Mouse (Mus musculus): ENCODE measurements around the gene Plagl2. TPM values are rescaled to one million over a fixed set of nuclear protein-coding genes. Genes with fewer than 3 reads are reported as not detected.

The Plagl2 gene
- total and polyA plus RNA-seq, 3 experiments, result 8.1 to 52.7 (median 18.0) TPM

GRCm38 (mm10) chr2:153237193-153237592, 4.0 kb downstream of the Plagl2 start:
- DNase-seq (ENCODE audit: extremely low read depth), result no peak
- H3K4me3 ChIP-seq (replicated peaks in 1 of 3; ENCODE audit: low read depth in 2 of 3, low read length in 2 of 3, poor library complexity in 1 of 3), result peak overlapping the region in 2 of 3 experiments; percentile 76 to 82
- H3K4me2 ChIP-seq (ENCODE audit: insufficient read depth, low read depth, poor library complexity, severe bottlenecking), result peak overlapping the region; percentile 91
- H3K9me3 ChIP-seq (replicated peaks; ENCODE audit: low read length), result no peaks in the 10 kb centered on the region
- H3K4me1 ChIP-seq (ENCODE audit: control insufficient read depth in 1 of 2, insufficient read depth in 2 of 2), result peaks cover 16 to 61% of the 10 kb centered on the region in 2 experiments
- TF ChIP-seq UBTF (IDR thresholded peaks at IDR 0.05; ENCODE audit: low read depth, low read length) (no peak), ZKSCAN1 (IDR thresholded peaks at IDR 0.05; ENCODE audit: borderline replicate concordance, low read depth, low read length) (no peak), ZC3H11A (IDR thresholded peaks at IDR 0.05; ENCODE audit: low read depth, low read length) (no peak), ZMIZ1 (IDR thresholded peaks at IDR 0.05; ENCODE audit: low read depth, low read length) (no peak), SIN3A (IDR thresholded peaks at IDR 0.05; ENCODE audit: low read length) (no peak), CHD2 (IDR thresholded peaks at IDR 0.05; ENCODE audit: low read length) (no peak), HCFC1 (IDR thresholded peaks at IDR 0.05; ENCODE audit: low read depth, low read length) (no peak), MAFK (IDR thresholded peaks at IDR 0.05; ENCODE audit: insufficient replicate concordance, low read length) (peak; percentile 71)
- H3K79me2 ChIP-seq (replicated peaks; ENCODE audit: control insufficient read depth, extremely low read depth, insufficient read depth, poor library complexity, severe bottlenecking), result peaks cover 74% of the 10 kb centered on the region
- in situ Hi-C loops (cut with MboI; ENCODE audit: low pct_ligation_motif_present, low pct_unique_long_range_greater_than_20kb, low sequenced_read_pairs) (no loop called here), dilution Hi-C loops (cut with MboI; ENCODE audit: extremely low pct_ligation_motif_present, extremely low pct_unique_long_range_greater_than_20kb, low sequenced_read_pairs) (no loop called here)
- no peaks in the 10 kb centered on the region for H3K27me3 ChIP-seq (replicated peaks)
- H3K36me3 ChIP-seq (replicated peaks in 1 of 2; ENCODE audit: control insufficient read depth in 1 of 2, insufficient read depth in 1 of 2, low read length in 1 of 2), result peaks cover 37 to 53% of the 10 kb centered on the region in 2 experiments
- peak overlapping the region; percentile 35; the same call in 1 of the 2 replicates for H3K27ac ChIP-seq (ENCODE audit: insufficient read depth, low read depth)
- peak overlapping the region; percentile 92; the same call in 1 of the 2 replicates for H3K9ac ChIP-seq (ENCODE audit: insufficient read depth, low read depth)

- in situ Hi-C loops (cut with MboI; ENCODE audit: low pct_ligation_motif_present, low pct_unique_long_range_greater_than_20kb, low sequenced_read_pairs) (no loop called here), dilution Hi-C loops (cut with MboI; ENCODE audit: extremely low pct_ligation_motif_present, extremely low pct_unique_long_range_greater_than_20kb, low sequenced_read_pairs) (no loop called here)
- TF ChIP-seq JUND (conservative IDR thresholded peaks at IDR 0.05; ENCODE audit: low read depth, low read length), result no peak
- TF ChIP-seq POLR2AphosphoS2 (IDR thresholded peaks at IDR 0.05; ENCODE audit: low read depth, low read length), result 0 out of 2 replicates have a peak, but pooled peaks have one; percentile 6
- TF ChIP-seq MAX (IDR thresholded peaks at IDR 0.05; ENCODE audit: low read length), result 0 out of 2 replicates have a peak, but pooled peaks have one; percentile 29
- TF ChIP-seq POLR2A (IDR thresholded peaks at IDR 0.05; ENCODE audit: low read depth, low read length), result peak; percentile 11; the same call in 1 of the 2 replicates
- TF ChIP-seq ZMIZ1 (IDR thresholded peaks at IDR 0.05; ENCODE audit: low read depth, low read length), result peak; percentile 66; the same call in 1 of the 2 replicates
- Histone ChIP-seq H3K79me2 (replicated peaks; ENCODE audit: control insufficient read depth, extremely low read depth, insufficient read depth, poor library complexity, severe bottlenecking) (0 out of 2 replicates have a peak, but pooled peaks cover under 1% of the 10 kb centered on the region), H3K4me1 (ENCODE audit: control insufficient read depth in 1 of 2, insufficient read depth in 2 of 2) (peaks cover 13 to 79% of the 10 kb centered on the region in 2 experiments), H3K9me3 (replicated peaks; ENCODE audit: low read length) (no peaks in the 10 kb centered on the region), H3K9ac (ENCODE audit: insufficient read depth, low read depth) (no peak overlapping the region), H3K4me3 (replicated peaks in 1 of 3; ENCODE audit: low read depth in 2 of 3, low read length in 2 of 3, poor library complexity in 1 of 3) (no peak overlapping the region), H3K4me2 (ENCODE audit: insufficient read depth, low read depth, poor library complexity, severe bottlenecking) (no peak overlapping the region), H3K27ac (ENCODE audit: insufficient read depth, low read depth) (0 out of 2 replicates have a peak overlapping the region, but pooled peaks have one; percentile 22), H3K36me3 (replicated peaks in 1 of 2; ENCODE audit: control insufficient read depth in 1 of 2, insufficient read depth in 1 of 2, low read length in 1 of 2) (peaks cover 44 to 62% of the 10 kb centered on the region in 2 experiments), H3K27me3 (replicated peaks) (no peaks in the 10 kb centered on the region)
- peak; percentile 77 for DNase-seq (ENCODE audit: extremely low read depth)
Observed at GRCm38 (mm10) chr2:153228523-153228922, 12.7 kb downstream of the Plagl2 start.

- dilution Hi-C loops (cut with MboI; ENCODE audit: extremely low pct_ligation_motif_present, extremely low pct_unique_long_range_greater_than_20kb, low sequenced_read_pairs) (no loop called here), in situ Hi-C loops (cut with MboI; ENCODE audit: low pct_ligation_motif_present, low pct_unique_long_range_greater_than_20kb, low sequenced_read_pairs) (no loop called here)
- H3K4me2 ChIP-seq (ENCODE audit: insufficient read depth, low read depth, poor library complexity, severe bottlenecking), result no peak overlapping the region
- no peaks in the 10 kb centered on the region for H3K9me3 ChIP-seq (replicated peaks; ENCODE audit: low read length)
- H3K4me3 ChIP-seq (replicated peaks in 1 of 3; ENCODE audit: low read depth in 2 of 3, low read length in 2 of 3, poor library complexity in 1 of 3), result no peak overlapping the region
- H3K4me1 ChIP-seq (ENCODE audit: control insufficient read depth in 1 of 2, insufficient read depth in 2 of 2), result peaks cover 15 to 78% of the 10 kb centered on the region in 2 experiments
- H3K27ac ChIP-seq (ENCODE audit: insufficient read depth, low read depth), result no peak overlapping the region
- H3K9ac ChIP-seq (ENCODE audit: insufficient read depth, low read depth), result no peak overlapping the region
- TF ChIP-seq NELFE (IDR thresholded peaks at IDR 0.05; ENCODE audit: low read depth, low read length) (no peak), ETS1 (conservative IDR thresholded peaks at IDR 0.05; ENCODE audit: low read depth, low read length) (no peak), ZKSCAN1 (IDR thresholded peaks at IDR 0.05; ENCODE audit: borderline replicate concordance, low read depth, low read length) (no peak), CTCF (conservative IDR thresholded peaks at IDR 0.05 in 1 of 2, IDR thresholded peaks at IDR 0.05 in 1 of 2; ENCODE audit: low read depth in 2 of 2, low read length in 2 of 2) (no peak), BHLHE40 (IDR thresholded peaks at IDR 0.05; ENCODE audit: low read depth, low read length) (no peak), MAZ (IDR thresholded peaks at IDR 0.05; ENCODE audit: low read depth, low read length) (no peak), USF2 (conservative IDR thresholded peaks at IDR 0.05; ENCODE audit: low read depth, low read length) (no peak), HCFC1 (IDR thresholded peaks at IDR 0.05; ENCODE audit: low read depth, low read length) (no peak), E2F4 (IDR thresholded peaks at IDR 0.05; ENCODE audit: insufficient replicate concordance, low read depth, low read length) (no peak), JUN (IDR thresholded peaks at IDR 0.05; ENCODE audit: insufficient read depth, low read depth, low read length) (no peak), POLR2AphosphoS2 (IDR thresholded peaks at IDR 0.05; ENCODE audit: low read depth, low read length) (no peak), USF1 (IDR thresholded peaks at IDR 0.05; ENCODE audit: low read depth, low read length) (no peak)
- DNase-seq (ENCODE audit: extremely low read depth), result no peak
- H3K27me3 ChIP-seq (replicated peaks), result no peaks in the 10 kb centered on the region
- H3K36me3 ChIP-seq (replicated peaks in 1 of 2; ENCODE audit: control insufficient read depth in 1 of 2, insufficient read depth in 1 of 2, low read length in 1 of 2), result peaks cover 40 to 57% of the 10 kb centered on the region in 2 experiments
- H3K79me2 ChIP-seq (replicated peaks; ENCODE audit: control insufficient read depth, extremely low read depth, insufficient read depth, poor library complexity, severe bottlenecking), result no peaks in the 10 kb centered on the region
Observed at GRCm38 (mm10) chr2:153227959-153228358, 13.3 kb downstream of the Plagl2 start.
